Mouse (Mus musculus) adrenal gland, postnatal 4 days (tissue): ENCODE measurements around the gene Mecr. TPM values are rescaled to one million over a fixed set of nuclear protein-coding genes. Genes with fewer than 3 reads are reported as not detected.
"Not testable (repeated sequence)": the region's sequence is repeated elsewhere in the genome, so short reads cannot be mapped to it uniquely, and the experiment has no call there.

Experiments
- DNase-seq, 2 experiments: peaks; one replicate each; pipeline ENCODE4 v3.0.0; 2021 to 2022; ENCODE audit warnings: low spot score in 2 of 2, mixed read lengths in 2 of 2
- long read RNA-seq, 2 experiments: library from polyadenylated mRNA; stranded (forward); transcript quantifications; one replicate each; pipeline ENCODE4 v2.0.0; 2021
- total RNA-seq, 2 experiments: library from RNA; stranded (reverse); gene quantifications; 2 replicates each; pipeline ENCODE4 v1.2.3; 2021

Gene Mecr
- 10 to 100 TPM; 60.8 to 73.6 TPM for total RNA-seq
- long read RNA-seq, experiment 1, transcript Mecr-201 (10 exons, 1,337 nt), result major isoform, 49 of 57 reads
- long read RNA-seq, experiment 1, partial matches to known transcripts, result 2 of 57 reads
- long read RNA-seq, experiment 1, other reads (novel, unspliced or antisense), result 5 of 57 reads
- long read RNA-seq, experiment 2, transcript Mecr-201 (10 exons, 1,337 nt), result major isoform, 63 of 81 reads
- long read RNA-seq, experiment 2, partial matches to known transcripts, result 2 of 81 reads
- long read RNA-seq, experiment 2, other reads (novel, unspliced or antisense), result 14 of 81 reads

DNA sequence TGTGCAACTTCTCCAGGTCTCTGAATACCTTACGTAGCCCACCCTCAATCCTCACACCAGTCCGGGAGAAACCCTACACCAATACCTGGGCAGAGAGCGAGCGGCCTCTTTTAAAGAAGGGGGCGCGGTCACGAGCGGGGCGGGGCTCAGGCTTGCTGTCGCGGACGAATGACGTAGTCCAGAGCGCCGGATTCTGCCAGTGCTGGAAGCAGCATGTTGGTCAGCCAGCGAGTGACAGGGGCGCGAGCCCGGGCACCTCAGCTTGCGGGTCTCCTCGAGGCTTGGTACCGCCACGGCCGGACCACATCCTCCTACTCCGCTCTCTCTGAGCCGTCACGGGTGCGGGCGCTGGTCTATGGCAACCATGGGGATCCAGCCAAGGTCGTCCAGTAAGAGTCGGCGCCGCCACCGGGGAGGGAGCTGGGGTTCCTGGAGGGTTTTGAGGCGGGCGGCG, at the start of gene Mecr:
TSS of gene Mecr (plus strand) at position 181 of the 454 bp plus-strand sequence.
- peak; percentile 89 to 92 for DNase-seq

DNA sequence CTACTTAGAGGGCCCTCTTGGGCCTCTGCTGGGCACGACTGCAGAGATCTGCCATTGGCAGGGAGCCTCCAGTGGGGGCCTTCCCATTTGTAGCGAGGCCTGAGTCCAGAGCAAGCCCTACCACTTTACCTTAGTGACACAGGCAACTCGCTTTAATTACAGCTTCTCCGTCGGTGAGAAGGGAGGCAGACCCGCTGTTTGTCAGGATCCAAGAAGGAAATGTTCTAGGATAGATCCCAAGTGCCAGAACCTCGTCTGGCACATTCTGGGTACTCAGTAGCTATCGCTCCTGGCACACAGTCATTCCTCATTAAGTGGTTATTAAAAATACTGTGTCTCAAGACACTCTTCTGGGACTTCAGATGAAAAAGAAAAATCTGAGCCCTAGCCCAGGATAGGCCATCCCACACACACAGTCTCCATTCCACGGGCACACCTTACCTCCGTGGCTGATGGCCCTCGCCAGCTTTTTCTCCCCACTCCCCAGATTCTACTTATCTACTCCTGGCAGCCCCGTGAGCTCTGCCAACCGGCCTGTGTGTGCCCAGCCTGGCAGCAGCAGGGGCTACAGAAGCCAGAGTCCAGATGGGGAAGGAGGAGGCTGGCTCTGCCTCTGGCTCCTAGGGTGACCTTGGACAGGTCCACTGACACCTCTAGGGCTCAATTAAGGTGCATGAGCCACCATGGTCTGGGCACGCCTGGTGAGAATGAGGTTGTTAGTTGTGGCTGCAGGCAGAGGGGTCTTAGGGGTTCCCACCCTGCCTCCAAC, 46.8 kb upstream of the Mecr start:
- no peak for DNase-seq

DNA sequence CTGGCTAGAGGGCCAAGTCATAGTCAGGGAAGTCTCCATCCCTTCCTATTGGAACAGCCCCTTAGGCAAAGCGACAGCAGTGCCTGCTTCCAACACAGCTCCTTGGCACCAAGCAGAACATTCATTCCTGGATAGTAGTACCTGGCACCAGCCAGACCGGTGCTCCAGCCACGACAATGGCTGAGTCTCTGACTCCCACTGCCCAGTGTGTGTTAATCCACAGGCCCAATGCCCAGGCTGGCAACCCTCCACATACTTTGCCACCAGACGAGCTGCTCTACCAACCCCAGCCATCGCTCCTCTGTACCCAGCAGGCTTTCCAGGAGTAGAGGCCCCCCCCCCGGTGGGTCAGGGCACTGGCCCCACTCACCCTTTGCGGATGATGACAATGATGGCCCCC, 45.8 kb upstream of the Mecr start:
- no peak for DNase-seq

DNA sequence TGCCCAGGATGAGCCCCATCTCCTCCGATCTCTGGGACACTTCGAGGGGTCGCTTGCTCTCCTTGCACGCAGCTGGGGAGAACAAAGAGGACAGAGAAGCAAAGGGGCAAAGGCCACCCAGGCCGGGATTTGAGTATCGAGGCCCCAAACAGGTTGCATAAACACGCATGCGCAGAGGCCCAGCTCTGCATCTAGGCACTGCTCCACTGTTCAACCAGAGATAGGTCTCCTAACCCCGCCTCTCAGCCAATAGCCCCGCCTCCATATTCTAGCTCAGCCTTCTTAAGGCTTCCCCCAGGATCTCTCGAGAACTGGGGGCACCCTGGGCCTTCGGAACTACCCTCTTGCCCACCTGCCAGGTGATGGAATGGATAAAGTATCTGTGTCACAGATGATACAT, 45.4 kb upstream of the Mecr start:
- no peak for DNase-seq

DNA sequence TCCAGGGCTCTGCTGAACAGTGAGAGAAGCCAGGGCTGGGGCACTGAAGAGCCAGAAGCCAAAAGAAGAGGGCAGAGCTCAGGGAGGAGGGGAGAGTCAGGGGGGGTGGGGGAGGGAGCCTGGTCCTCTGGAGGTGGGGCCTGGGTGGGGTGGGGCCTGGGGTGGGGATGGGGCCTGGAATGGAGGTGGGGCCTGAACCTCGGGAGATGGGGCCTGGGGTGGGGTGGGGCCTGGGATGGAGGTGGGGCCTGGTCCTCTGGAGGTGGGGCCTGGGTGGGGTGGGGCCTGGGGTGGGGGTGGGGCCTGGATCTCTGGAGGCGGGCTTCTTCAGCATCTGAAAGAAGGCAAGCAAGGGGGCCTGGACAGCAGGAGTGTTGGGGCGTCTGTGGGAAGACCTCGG, 44.3 kb upstream of the Mecr start:
- DNase-seq, result no peak

DNA sequence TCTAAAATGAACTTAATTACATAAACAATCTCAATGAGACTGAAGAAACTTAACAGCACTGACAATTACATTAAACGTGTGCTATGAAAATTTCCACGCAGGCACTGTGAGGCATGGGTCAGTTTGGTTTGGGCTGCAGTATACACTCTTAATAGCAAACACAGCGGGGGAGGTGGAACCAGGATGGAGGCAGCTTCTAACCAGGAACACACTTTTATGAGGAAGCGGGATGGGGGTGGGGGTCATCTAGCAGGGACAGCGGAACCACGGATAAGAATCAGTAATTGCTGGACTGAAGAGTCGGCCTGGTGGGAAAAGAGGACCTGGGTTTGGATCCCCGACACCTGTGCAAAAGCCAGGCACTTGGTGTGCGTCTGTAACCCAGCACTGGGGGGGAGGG, 39.4 kb upstream of the Mecr start:
- DNase-seq, result no peak

DNA sequence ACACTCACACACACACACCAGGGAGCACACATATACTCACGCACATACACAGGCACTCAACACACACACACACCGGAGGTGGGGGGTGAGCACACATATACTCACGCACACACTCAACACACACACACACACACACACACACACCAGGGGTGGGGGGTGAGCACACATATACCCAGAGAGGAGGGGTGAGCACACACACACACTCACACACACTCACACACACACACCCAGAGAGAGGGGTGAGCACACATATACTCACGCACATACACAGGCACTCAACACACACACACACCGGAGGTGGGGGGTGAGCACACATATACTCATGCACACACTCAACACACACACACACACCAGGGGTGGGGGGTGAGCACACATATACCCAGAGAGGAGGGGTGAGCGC, 38.5 kb upstream of the Mecr start:
- DNase-seq, result not testable (repeated sequence)

DNA sequence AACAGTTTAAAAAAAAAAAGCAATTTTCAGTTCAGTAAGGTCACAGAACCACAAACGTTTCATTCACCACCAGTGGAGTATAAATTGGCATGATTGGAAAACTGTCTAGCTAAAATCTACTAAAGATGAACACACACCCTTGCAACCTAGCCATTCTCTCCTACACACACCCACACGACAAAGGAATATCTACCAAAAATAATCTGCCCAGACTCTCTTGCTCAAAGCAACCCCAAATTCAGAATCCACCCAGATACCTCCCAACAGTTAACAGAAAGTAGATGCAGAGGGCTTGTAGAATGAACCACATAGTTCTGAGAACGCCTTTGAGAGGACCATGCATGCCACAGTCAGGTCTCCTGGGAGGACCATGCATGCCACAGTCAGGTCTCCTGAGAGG, 38.0 kb upstream of the Mecr start:
- no peak for DNase-seq

DNA sequence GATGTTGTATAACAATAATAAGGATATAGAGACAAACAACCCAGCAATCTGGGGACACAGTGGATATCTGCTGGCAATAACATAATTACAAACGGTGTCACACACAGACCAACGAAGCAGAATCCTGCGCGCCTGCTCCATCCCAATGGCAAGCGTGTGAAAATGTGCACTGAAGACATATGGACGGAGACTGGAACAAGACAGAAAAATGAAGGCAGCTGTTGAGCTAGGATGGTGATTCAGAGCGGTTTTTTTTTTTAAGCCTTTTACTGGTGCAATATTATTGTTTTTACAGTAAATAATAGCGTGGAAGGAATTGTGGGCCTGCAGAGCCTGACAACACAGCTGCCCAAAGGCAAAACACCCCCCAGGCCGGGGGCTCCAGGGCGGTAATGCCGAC, 30.8 kb upstream of the Mecr start:
- no peak for DNase-seq

DNA sequence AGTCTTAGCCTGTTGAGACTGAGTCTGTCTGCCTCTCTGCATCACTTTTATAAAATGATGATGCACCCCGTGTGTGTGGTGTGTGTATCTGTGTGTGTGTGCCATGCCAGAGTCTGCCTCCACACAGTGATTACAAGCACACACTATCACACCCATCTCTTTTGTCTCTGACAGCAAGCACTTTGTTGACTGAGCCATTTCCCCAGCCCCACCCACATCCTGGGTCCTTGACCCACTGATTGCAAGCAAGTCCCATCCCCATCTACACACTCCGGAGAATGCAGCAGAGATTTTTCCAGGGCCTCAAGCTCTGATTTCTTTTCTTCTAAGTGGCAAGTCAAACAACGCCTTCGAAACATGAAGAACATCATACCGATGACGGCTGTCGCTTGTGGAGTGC, 29.5 kb upstream of the Mecr start:
- DNase-seq, result no peak

DNA sequence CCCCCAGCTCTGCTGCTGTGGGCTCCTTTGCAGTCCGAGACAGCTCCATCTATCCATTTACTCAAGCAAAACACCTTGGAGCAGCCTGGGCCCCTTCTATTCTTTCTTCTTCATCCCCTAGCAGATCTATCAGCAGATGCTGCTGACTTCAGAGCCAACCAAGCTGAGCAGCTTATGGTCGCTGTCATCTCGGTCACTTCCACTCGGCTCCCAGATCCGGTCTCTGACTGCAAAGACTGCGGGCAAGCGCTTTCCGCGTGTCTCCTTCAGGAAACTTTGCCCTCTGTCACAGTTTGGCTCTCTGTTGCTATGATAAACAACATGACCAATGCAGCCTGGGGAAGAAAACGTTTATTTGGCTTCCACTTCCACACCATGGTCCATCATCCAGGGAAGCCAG, 28.4 kb upstream of the Mecr start:
- DNase-seq, result no peak

DNA sequence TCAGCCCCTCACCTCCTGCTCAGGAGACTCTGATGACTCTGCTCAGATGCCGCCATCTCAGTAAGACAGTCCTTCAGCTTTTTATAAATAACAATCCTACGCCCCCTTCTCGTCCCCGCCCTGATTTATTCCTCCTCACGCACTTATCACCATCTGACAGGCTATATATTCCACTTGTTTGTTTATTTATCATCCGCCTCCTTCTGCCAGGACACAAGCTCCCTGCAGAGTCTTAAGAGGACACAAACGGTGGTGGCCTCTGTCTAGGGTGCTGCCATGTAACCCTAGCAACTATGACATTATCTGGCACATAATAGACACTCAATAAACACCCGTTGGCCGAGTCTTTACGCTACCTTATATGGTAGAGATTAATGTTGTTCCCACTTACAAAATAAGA, 27.5 kb upstream of the Mecr start:
- DNase-seq, result no peak

DNA sequence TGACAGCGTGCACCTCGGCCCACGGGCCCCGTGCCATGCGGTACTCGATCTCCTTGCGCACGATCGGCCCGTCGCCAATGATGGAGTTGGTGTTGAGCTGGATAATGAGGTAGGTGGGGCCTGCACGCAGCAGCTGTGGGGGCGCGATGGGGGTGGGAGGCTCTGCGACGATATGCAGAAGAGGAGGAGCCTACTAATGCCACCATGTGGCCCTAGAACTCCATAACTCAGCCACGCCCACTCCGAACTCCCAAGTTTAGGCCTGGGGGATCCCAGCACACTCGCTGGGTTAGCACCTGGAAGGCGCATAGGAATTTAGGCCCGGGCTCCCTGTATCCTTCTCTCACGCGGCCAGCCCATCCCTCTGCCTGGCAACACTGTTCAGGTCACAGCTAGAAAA, 24.3 kb upstream of the Mecr start:
- DNase-seq, result no peak

DNA sequence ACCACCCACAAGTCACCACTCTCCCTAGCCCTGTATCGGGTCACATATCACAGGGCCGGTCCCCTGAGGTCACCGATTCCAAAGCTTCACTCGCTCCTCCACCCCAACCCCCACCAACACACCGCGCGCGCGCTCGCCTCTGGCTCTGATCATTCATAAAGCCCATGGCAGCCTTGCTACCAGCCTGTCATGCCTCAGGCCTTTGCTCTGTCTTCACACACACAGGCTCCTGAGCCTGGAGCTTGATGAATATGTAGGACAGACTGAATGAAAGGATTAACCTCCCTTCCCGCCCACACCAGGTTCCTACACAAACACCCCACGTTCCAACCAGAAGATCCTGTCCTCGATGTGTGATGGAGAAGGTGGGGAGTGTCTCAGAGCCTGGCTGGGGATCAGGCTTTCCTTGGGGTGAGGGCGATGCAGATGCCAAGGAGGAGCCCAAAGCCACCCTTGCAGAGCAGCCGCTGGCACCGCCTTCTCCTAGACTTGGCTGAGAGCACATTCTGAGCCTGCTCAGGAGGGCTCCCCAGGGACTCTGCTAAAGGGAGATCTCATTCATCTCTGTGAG, 22.0 kb upstream of the Mecr start:
- no peak for DNase-seq

DNA sequence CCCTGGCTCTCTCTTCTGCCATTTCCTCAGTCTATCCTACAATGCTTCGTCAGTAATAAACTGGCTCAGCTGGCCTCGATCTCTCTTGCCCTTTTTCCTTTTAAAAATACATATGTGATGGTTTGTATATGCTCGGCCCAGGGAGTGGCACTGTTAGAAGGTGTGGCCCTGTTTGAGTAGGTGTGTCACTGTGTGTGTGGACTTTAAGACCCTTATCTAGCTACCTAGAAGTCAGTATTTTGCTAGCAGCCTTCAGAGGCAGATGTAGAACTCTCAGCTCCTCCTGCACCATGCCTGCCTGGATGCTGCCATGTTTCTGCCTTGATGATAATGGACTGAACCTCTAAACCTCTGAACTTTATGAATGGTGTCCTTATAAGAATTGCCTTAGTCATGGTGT, 20.7 kb upstream of the Mecr start:
- DNase-seq, result no peak

DNA sequence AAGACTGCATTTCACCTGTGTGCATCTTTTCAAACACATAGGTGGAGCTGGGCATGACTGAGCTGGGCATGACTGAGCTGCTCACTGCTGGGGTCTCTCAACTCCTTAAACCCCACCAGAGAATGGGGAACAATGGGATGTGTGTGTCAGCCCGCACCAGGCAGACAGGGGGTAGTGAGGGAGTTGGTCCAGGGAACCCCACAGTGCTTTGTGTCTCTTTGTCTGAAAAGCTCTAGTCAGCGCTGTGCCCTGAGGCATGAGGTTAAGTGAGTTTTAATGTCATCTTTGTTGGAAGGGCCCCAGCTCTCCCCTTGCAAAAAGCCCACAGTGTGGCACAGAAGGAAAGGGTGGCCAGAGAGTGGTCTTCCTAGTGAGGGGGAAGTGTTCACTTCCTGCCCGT, 18.3 kb upstream of the Mecr start:
- DNase-seq, result no peak

DNA sequence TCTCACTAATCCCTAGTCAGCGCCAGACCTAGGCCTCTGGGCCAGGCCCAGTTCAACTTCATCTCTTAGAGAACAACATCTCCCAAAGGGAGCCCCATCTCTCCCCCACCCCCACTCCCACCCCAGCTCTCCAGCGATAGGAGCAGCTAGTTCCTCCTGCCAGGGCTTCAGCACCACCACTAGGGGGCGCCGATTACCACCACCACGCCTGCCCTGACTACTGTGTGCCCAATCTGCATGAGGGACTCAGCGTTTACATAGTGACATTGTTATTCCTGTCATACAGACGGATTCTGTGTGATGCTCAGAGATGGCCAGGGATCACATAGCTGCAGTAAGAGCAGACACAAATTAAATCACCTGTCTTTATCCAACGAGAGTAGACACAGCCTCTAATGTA, 17.4 kb upstream of the Mecr start:
- no peak for DNase-seq

DNA sequence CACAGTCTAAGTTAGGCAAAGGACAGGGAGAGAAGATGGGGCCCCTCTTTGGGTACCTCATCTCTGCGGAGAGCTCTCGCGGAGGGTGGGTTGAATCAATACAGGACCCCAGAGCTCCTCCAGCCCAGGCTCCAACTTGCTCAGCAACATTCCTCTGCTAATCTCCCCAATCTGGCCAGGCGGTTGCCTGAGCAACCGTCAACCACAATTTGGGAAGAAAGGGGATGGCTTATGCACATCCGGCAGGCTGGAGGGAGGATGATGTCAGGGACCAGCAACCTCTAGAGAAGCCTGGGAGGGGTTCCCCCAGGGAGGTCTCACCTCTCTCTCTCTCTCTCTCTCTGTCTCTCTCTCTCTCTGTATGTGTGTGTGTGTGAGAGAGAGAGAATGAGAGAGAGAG, 16.4 kb upstream of the Mecr start:
- no peak for DNase-seq

DNA sequence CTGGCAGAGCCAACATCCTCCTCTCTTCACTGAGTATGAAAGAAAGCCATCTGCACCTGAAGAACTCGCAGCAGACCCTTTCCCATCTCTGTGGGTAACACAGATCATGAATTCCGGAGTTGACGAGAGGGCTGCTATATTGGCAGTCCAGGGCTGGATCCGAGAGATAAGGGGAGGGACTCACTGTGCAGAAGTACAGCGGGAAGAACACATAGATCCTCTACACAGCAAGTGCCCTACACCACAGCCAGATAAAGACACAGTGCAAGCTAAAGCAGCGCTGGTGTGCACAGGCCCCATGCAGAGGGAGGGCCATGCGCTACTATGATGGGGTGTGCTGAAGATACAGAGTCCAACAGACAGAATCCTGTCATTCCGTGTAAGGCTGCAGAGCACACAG, 14.1 kb upstream of the Mecr start:
- DNase-seq, result no peak

DNA sequence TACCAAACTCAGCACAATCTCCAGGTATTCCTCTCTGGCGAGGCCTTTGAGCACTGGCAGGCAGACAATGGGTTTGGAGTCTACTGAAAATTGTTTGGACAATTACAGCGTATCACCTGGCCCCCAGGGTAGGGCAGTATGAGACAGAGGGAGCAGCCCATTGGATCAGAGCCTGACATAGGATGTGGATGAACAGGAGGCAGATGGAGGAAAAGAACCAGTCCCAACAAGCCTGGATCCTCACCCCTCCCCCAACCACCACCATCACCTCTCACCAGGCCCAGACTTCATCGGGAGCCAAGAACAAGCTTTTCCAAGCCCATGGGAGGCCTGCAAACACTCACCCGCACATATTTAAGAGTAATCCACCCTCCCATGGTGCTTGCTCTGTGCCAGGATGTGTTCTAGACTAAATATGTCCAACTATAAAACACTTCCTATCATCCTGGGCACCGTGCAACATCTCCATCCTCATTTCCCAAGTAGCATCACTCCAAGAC, 11.7 kb upstream of the Mecr start:
- no peak for DNase-seq

DNA sequence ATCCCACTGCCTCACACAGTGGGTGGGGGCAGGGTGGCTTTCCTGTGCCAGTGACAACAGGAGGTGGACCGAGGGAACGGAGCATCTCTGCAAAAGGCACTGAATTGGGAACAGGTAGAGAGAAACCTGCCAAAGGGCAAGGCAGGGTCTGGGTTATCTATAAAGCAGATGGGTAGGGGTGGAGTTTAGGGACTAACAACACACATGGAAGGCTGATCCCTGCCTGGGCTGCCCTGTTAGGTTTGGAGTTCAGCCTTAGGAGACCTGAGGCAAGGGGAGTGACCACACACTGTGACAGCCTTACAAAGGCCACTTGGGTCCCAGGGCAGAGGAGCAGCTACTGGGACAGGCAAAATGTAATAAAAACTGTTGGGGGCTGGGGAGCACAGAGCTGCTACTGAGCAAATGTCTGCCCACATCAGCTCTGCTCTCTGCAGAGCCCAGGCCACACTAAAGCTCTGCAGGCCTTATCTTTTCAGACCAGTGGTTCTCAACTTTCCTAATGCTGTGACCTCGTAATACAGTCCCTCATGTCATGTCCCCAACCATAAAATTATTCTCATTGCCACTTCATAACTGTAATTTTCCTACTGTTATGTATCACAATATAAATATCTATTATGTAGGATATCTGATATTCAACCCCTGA, 10.4 kb upstream of the Mecr start:
- DNase-seq, result no peak
